Mouse (Mus musculus) heart, embryonic 14.5 days (tissue): Measurements from ENCODE around the gene Sat2. TPM values are rescaled to one million over a fixed set of nuclear protein-coding genes. Genes with fewer than 3 reads are reported as not detected.

ENCODE experiments used
- ATAC-seq: fragments of 200-750 bp; cut with Nextera tagmentation; 2 replicates; pipeline ENCODE4 v1.8.0; 2017; ENCODE audit warnings: low read depth, moderate TSS enrichment; ENCODE audit not compliant: insufficient number of reproducible peaks, insufficient read depth, low FRiP score
- H3K27ac ChIP-seq, 2 experiments: fragments of 200-500 bp in 1 of 2; fragments of 300-500 bp in 1 of 2; sonication (generic) in 1 of 2; replicated peaks in 1 of 2; 2 replicates each; pipeline ENCODE4 v1.5.1; 2012 to 2014; ENCODE audit warnings: low read depth in 2 of 2, low read length in 2 of 2, control low read depth in 1 of 2, mild to moderate bottlenecking in 1 of 2, mixed read lengths in 1 of 2; ENCODE audit not compliant: control insufficient read depth in 1 of 2, insufficient read depth in 1 of 2
- H3K27me3 ChIP-seq: fragments of 300-500 bp; sonication (generic); 2 replicates; pipeline ENCODE4 v1.6.1; 2014; ENCODE audit warnings: mild to moderate bottlenecking, low read length, control low read depth; ENCODE audit not compliant: control insufficient read depth, insufficient read depth
- H3K36me3 ChIP-seq: fragments of 300-500 bp; sonication (generic); 2 replicates; pipeline ENCODE4 v1.6.1; 2014; ENCODE audit warnings: mild to moderate bottlenecking, control low read depth, low read length, mixed read lengths; ENCODE audit not compliant: control insufficient read depth, insufficient read depth
- H3K4me1 ChIP-seq, 2 experiments: fragments of 200-500 bp in 1 of 2; fragments of 300-500 bp in 1 of 2; sonication (generic) in 1 of 2; 2 replicates each; pipeline ENCODE4 v1.6.1; 2012 to 2014; ENCODE audit warnings: low read length in 2 of 2, control low read depth in 1 of 2, mixed read lengths in 1 of 2; ENCODE audit not compliant: control insufficient read depth in 2 of 2, insufficient read depth in 2 of 2
- H3K4me2 ChIP-seq: fragments of 300-500 bp; sonication (generic); 2 replicates; pipeline ENCODE4 v1.6.1; 2014; ENCODE audit warnings: mild to moderate bottlenecking, low read length
- H3K4me3 ChIP-seq, 2 experiments: fragments of 200-500 bp in 1 of 2; fragments of 300-500 bp in 1 of 2; sonication (generic) in 1 of 2; 2 replicates each; pipeline ENCODE4 v1.5.1; 2012 to 2014; ENCODE audit warnings: low read length in 2 of 2, mild to moderate bottlenecking in 2 of 2, control low read depth in 1 of 2, low read depth in 1 of 2, moderate library complexity in 1 of 2; ENCODE audit not compliant: control insufficient read depth in 1 of 2, insufficient read depth in 1 of 2
- H3K9ac ChIP-seq: fragments of 300-500 bp; sonication (generic); 2 replicates; pipeline ENCODE4 v1.6.1; 2014; ENCODE audit warnings: mild to moderate bottlenecking, low read length
- H3K9me3 ChIP-seq: fragments of 300-500 bp; sonication (generic); 2 replicates; pipeline ENCODE4 v1.6.1; 2016; ENCODE audit warnings: low read length, control low read depth; ENCODE audit not compliant: control insufficient read depth
- WGBS: fragments of 180-500 bp; shearing (Covaris S2); extraction: QIAGEN DNeasy Blood & Tissue Kit; methylation state at CpG from one replicate; pipeline ENCODE4 v1.1.7; 2014; 5-methylcytosine and 5-hydroxymethylcytosine counted together
- polyA plus RNA-seq: library from polyadenylated mRNA; unstranded; fragments of >200 nt; fragmentation: Nextera tagmentation; extraction: Ambion mirVana; gene quantifications from 2 replicates; pipeline ENCODE4 v1.2.1, GENCODE M21; 2014

Gene Sat2
- polyA plus RNA-seq, 1 experiment from 2014 or later: 17.9 TPM

DNA sequence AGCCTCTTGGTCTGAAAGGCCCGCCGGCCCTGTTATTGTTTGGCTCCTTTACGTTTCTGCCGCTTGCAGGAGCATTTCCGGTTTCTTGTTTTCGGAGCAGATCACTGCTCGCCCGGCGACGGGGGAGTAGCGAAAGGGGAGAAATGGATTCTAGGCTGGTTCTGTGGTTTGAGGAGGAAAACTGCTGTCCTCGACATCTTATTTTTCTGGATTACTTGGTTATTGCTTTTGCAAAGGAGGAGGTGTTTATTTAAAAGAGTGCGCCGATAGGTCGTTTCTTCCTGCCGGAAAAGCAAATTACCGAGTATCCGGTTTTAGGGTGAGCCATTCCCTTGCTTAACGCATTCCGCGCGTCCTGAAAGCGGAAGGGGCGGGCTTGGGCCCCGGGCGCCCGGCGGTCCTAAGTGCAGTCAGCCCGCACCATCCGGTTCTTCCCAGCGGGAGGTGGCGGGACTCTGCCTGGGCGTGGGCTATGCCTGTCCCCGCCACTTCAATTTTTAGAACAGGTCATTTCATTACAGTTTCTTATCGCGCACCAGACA lies 40.6 kb upstream of the Sat2 start:
- Histone ChIP-seq H3K36me3 (peaks cover 19% of the 10 kb centered on the region), H3K27me3 (no peaks in the 10 kb centered on the region), H3K9me3 (no peaks in the 10 kb centered on the region), H3K4me2 (peak overlapping the region; percentile 75), H3K4me1 (peaks cover 12 to 26% of the 10 kb centered on the region in 2 experiments), H3K4me3 (peak overlapping the region; percentile 68 to 74), H3K9ac (peak overlapping the region; percentile 84), H3K27ac (peak overlapping the region; percentile 91 to 97)
- peak; percentile 79 for ATAC-seq
- under 1% methylated on average over 36 of the region's 36 CpGs for WGBS

DNA sequence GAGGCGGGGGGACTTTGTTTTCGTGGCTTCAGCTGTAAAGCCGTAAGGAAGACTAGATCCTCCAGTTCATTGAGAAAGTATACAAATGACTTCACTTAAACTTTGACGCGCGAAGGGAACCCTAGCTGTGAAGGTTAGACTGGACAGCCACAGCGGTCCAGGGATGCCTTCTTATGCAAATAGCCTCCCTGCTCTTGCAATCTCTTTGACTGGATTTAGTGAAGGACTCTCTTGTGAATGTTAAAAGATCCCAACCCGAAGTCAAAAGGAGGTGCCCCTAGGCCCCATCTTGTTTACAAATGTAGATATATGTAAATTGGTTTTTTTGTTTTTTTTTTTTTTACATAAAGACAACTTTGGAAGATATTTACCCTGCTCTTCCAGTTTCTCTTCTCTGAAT lies 40.0 kb upstream of the Sat2 start:
- Histone ChIP-seq H3K9me3 (no peaks in the 10 kb centered on the region), H3K9ac (peak overlapping the region; percentile 84), H3K4me3 (peak overlapping the region; percentile 68 to 74), H3K4me1 (peaks cover 12 to 26% of the 10 kb centered on the region in 2 experiments), H3K27ac (peak overlapping the region; percentile 81 to 91), H3K36me3 (peaks cover 18% of the 10 kb centered on the region), H3K4me2 (peak overlapping the region; percentile 75), H3K27me3 (no peaks in the 10 kb centered on the region)
- no peak for ATAC-seq
- under 1% methylated on average over 8 of the region's 8 CpGs for WGBS

DNA sequence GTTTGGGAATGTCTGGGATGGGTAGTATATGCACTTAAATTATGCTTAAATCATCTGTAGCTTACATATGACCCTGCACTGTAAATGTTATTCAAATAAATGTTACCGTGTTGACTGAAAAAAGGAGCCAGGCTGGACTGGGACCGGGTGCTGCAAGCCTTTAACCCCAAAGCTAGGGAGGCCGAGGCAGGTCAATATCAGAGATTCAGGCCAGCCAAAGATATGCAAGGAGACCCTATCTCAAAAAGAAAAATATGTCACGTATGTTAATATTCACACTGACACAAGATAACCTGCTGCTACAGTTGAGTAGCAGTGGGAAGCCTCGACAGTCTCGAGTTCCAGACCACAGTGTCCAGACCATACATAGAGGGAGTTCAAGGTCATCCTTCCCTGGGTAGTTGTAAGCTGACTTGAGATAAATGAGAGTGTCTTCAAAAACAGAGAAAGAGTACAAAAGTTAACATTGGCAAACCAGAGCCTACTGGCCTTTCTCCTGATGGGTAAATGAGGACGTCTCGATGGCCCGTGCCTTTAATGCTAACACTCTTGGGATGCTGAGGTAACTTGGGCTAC lies 39.5 kb upstream of the Sat2 start:
- peaks cover 12 to 22% of the 10 kb centered on the region in 2 experiments for H3K4me1 ChIP-seq
- H3K4me2 ChIP-seq: peak overlapping the region; percentile 75
- ATAC-seq: no peak
- H3K36me3 ChIP-seq: peaks cover 17% of the 10 kb centered on the region
- no peaks in the 10 kb centered on the region for H3K27me3 ChIP-seq
- 59% methylated on average over 9 of the region's 9 CpGs for WGBS
- H3K27ac ChIP-seq: peak overlapping the region in 1 of 2 experiments; percentile 91; a peak in 1 of 4 replicates
- H3K9ac ChIP-seq: peak overlapping the region; percentile 84
- H3K4me3 ChIP-seq: peak overlapping the region in 1 of 2 experiments; percentile 68; a peak in 2 of 4 replicates
- H3K9me3 ChIP-seq: no peaks in the 10 kb centered on the region

DNA sequence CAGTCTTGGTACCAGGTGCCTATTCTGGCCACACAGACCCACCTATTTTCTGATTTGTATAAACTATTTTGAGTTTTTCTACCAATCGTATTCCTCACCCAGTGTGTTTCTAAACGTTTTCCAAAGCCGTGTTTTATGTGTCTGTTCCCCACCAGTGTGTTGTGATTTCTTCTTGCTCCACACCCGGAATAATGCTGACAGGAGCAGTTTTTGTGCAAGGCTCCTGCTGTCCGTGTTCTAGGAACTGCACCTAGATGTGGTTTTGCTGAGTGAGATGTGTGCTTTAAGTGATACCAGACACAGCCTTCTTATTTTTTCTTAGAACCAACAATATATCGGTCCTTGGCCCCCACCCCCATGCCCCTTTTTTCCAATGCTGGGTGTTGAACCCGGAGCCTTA lies 37.8 kb upstream of the Sat2 start:
- no peak overlapping the region for H3K9ac ChIP-seq
- no peak overlapping the region for H3K4me3 ChIP-seq
- H3K4me2 ChIP-seq: no peak overlapping the region
- no peaks in the 10 kb centered on the region for H3K9me3 ChIP-seq
- no peak overlapping the region for H3K27ac ChIP-seq
- peaks cover 34% of the 10 kb centered on the region for H3K36me3 ChIP-seq
- peaks cover 3 to 11% of the 10 kb centered on the region in 2 experiments; a peak in 3 of 4 replicates for H3K4me1 ChIP-seq
- H3K27me3 ChIP-seq: no peaks in the 10 kb centered on the region
- no peak for ATAC-seq
- 80% methylated on average over 7 of the region's 7 CpGs for WGBS

DNA sequence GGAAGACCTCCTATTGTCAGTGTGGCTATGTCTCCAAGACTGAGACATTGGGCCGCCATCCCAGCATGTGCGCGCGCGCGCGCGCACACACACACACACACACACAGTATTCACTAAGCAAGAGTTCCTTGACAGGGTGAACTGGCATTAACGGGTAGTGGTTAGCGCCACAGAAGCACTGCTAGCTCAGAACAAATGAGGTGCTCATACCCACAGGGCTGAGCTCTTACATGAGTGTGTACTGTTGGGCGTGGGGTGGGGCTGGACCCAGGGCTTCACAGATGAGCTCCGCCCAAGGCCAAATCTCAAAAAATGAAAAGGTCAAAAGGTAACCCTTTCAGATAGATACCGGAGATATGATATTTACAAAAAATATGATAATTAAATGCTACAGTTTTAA lies 36.9 kb upstream of the Sat2 start:
- Histone ChIP-seq H3K36me3 (peaks cover 43% of the 10 kb centered on the region), H3K4me1 (peaks cover 3 to 11% of the 10 kb centered on the region in 2 experiments; a peak in 3 of 4 replicates), H3K27me3 (no peaks in the 10 kb centered on the region), H3K9ac (no peak overlapping the region), H3K9me3 (no peaks in the 10 kb centered on the region), H3K27ac (no peak overlapping the region), H3K4me2 (no peak overlapping the region), H3K4me3 (no peak overlapping the region)
- ATAC-seq: no peak
- 95% methylated on average over 13 of the region's 13 CpGs for WGBS

DNA sequence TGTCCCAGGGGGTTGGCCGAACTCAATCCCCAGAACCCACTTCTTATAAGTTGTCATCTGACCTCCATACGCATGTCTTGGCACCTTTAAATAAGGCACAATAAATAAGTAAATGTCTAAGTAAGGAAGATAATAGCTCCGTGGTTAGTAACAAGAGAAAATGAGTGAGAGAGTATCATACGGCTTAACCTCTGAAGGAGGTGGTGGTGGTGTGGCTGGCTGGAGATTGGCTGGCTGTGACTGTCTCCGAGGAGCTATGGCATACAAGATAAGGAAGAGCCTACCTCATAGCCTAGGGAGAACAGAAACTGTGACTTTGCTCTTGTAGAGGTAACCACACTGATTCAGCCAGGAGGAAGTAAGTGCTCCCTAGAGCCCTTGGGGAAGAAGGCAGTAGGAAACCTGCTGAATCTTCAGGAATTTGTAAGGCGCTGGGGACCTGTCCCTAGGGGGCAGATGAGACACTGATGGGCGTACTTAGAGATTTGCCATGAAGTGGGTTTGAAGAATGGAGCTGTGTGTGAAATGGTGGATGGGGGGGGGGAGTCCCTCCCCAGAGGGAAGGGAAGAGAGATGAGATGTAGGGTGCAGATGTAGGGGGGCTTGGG lies 36.0 kb upstream of the Sat2 start:
- H3K9me3 ChIP-seq: no peaks in the 10 kb centered on the region
- no peak overlapping the region for H3K4me2 ChIP-seq
- H3K36me3 ChIP-seq: peaks cover 52% of the 10 kb centered on the region
- H3K27me3 ChIP-seq: no peaks in the 10 kb centered on the region
- H3K4me1 ChIP-seq: peaks cover 3 to 11% of the 10 kb centered on the region in 2 experiments; a peak in 3 of 4 replicates
- ATAC-seq: no peak
- WGBS: 60% methylated on average over 7 of the region's 7 CpGs
- no peak overlapping the region for H3K27ac ChIP-seq
- 0 out of 2 replicates have a peak overlapping the region, but pooled peaks have one; percentile 9 for H3K9ac ChIP-seq
- H3K4me3 ChIP-seq: no peak overlapping the region

DNA sequence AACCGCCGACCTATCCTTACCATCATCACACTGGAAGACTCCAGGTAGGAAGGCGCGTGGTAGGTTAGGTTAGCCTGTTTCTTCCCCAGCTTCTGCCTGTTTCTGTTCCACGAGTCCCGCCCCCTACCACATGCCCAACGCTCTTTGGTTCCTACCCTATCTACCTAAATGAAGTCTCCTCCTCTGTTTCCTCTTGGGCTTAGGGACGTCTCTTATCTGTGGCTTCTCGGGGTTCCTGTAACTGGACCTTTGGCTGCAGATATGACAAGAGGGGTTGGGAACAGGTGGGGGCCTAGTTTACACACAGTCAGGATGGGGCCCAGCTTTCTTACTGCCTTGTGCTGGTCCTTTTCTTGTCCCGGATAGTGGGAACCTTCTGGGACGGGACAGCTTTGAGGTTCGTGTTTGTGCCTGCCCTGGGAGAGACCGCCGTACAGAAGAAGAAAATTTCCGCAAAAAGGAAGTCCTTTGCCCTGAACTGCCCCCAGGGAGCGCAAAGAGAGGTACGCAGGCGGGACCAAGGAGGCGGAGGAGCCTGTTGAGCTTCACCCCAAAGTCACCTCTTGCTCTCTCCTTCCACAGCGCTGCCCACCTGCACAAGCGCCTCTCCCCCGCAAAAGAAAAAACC lies 32.5 kb upstream of the Sat2 start:
- Histone ChIP-seq H3K9ac (no peak overlapping the region), H3K4me2 (no peak overlapping the region), H3K4me3 (no peak overlapping the region), H3K9me3 (no peaks in the 10 kb centered on the region), H3K4me1 (0 out of 4 replicates have a peak, but pooled peaks cover 0 to 2% of the 10 kb centered on the region in 2 experiments), H3K36me3 (peaks cover 67% of the 10 kb centered on the region), H3K27ac (no peak overlapping the region), H3K27me3 (no peaks in the 10 kb centered on the region)
- ATAC-seq: no peak
- 87% methylated on average over 22 of the region's 22 CpGs for WGBS
